Mouse (Mus musculus) small intestine, adult 2 months (tissue): ENCODE data around the gene Tppp2.

Experiments
- CTCF ChIP-seq: fragments of 200-500 bp; IDR thresholded peaks from 2 replicates; pipeline ENCODE4 v1.5.1; 2012; ENCODE audit warnings: low read depth, mild to moderate bottlenecking, control low read depth, inconsistent platforms, low read length, moderate library complexity, mixed read lengths; ENCODE audit not compliant: insufficient replicate concordance, insufficient read length; ENCODE audit errors: extremely low read depth
- POLR2A ChIP-seq: fragments of 200-500 bp; IDR thresholded peaks from 2 replicates; pipeline ENCODE4 v1.6.1; 2012; ENCODE audit warnings: low read depth, mild to moderate bottlenecking, control low read depth, inconsistent platforms, low read length, moderate library complexity

GRCm38 (mm10) chr14:51893809-51894208 is 24.4 kb upstream of the Tppp2 start:
- TF ChIP-seq POLR2A (no peak), CTCF (no peak)
